ENCODE assay signal across 24 mouse cellular contexts in the genomic region with DNA sequence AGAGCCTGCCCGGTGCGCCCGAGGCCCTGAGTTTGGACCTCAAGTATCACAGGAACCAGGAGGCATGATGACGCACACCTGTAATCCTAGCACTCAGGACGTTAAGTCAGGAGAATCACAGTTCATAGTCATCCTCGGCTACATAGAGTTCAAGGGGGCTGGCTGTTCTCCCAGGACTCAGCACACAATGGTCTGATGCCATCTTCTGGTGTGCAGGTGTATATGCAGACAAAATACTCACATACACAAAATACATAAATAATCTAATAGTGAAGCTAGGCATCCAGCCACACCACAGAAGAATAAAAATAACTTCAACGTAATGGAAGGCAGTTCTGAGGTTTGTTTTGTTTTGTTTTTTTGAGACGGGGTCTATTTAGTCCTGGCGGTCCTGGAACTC. TPM values are rescaled to one million over a fixed set of nuclear protein-coding genes. Genes with fewer than 3 reads are reported as not detected.
DNase-seq lines count a peak whose midpoint lies in the region; ATAC-seq and TF ChIP-seq lines count a peak whose summit lies in the region.
"Had no signal": no experiment of that assay in that cellular context is flagged by ENCODE, and none has a peak within 500 bp of the region (broad histone marks: within the 10 kb centered on the region; RNA-seq: fewer than 3 reads in every experiment).

No protein-coding gene starts in this region.

- no peak overlapping the region for H3K4me3 ChIP-seq in forebrain, embryonic 11.5 days (ENCODE audit: low read depth, low read length)
- no peak overlapping the region for H3K4me3 ChIP-seq in forebrain, embryonic 15.5 days
- no peak overlapping the region for H3K4me3 ChIP-seq in kidney, adult 2 months (ENCODE audit: insufficient read depth, low read depth, low read length)
- H3K4me3 ChIP-seq in kidney, embryonic 15.5 days (replicated peaks): no peak overlapping the region
- H3K4me3 ChIP-seq in lung, postnatal 0 days (ENCODE audit: low read depth, low read length): no peak overlapping the region
- H3K4me3 ChIP-seq: embryonic facial prominence, embryonic 15.5 days; forebrain, embryonic 10.5 days; limb, embryonic 15.5 days; midbrain, embryonic 13.5 days; myocyte; stomach, embryonic 15.5 days had no signal

- TF ChIP-seq EP300 in lung, postnatal 0 days (IDR thresholded peaks at IDR 0.05): no peak

- H3K27ac ChIP-seq in forebrain, embryonic 11.5 days (ENCODE audit: low read depth, low read length): no peak overlapping the region
- H3K27ac ChIP-seq in forebrain, embryonic 15.5 days (replicated peaks): no peak overlapping the region
- no peak overlapping the region for H3K27ac ChIP-seq in kidney, adult 2 months (ENCODE audit: insufficient read depth, low read depth, low read length)
- no peak overlapping the region for H3K27ac ChIP-seq in kidney, embryonic 15.5 days
- no peak overlapping the region for H3K27ac ChIP-seq in lung, postnatal 0 days (ENCODE audit: low read length)
- H3K27ac ChIP-seq: embryonic facial prominence, embryonic 15.5 days; forebrain, embryonic 10.5 days; limb, embryonic 15.5 days; midbrain, embryonic 13.5 days; stomach, embryonic 15.5 days had no signal

- 0 out of 2 replicates have a peak, but pooled peaks have one; percentile 18 for TF ChIP-seq CTCF in kidney, adult 2 months (conservative IDR thresholded peaks at IDR 0.05; ENCODE audit: insufficient read depth, insufficient read length, low read depth, low read length)
- peak; percentile 49 for TF ChIP-seq CTCF in lung, postnatal 0 days (IDR thresholded peaks at IDR 0.05)

- ATAC-seq in forebrain, embryonic 11.5 days (replicated peaks; ENCODE audit: low FRiP score): no peak
- no peak for ATAC-seq in forebrain, embryonic 15.5 days (replicated peaks)
- ATAC-seq in kidney, embryonic 15.5 days (replicated peaks; ENCODE audit: low FRiP score): no peak
- no peak for ATAC-seq in lung, postnatal 0 days
- ATAC-seq: inflammation-experienced regulatory T-cells, adult 6 months; midbrain, embryonic 13.5 days; Patski had no signal

- TF ChIP-seq POLR2A in kidney, adult 2 months (IDR thresholded peaks at IDR 0.05; ENCODE audit: low read depth, low read length): no peak

- H3K4me2 ChIP-seq in forebrain, embryonic 11.5 days (ENCODE audit: low read depth, low read length, severe bottlenecking): no peak overlapping the region
- H3K4me2 ChIP-seq in forebrain, embryonic 15.5 days (replicated peaks): no peak overlapping the region
- H3K4me2 ChIP-seq in kidney, embryonic 15.5 days: no peak overlapping the region
- H3K4me2 ChIP-seq in lung, postnatal 0 days (replicated peaks; ENCODE audit: low read depth, low read length): no peak overlapping the region
- H3K4me2 ChIP-seq: embryonic facial prominence, embryonic 15.5 days; limb, embryonic 15.5 days; midbrain, embryonic 13.5 days; stomach, embryonic 15.5 days had no signal

- 88% methylated on average over 9 of the region's 9 CpGs for WGBS in forebrain, embryonic 11.5 days
- WGBS in forebrain, embryonic 15.5 days: 87% methylated on average over 9 of the region's 9 CpGs
- WGBS in kidney, adult 2 months: 75% methylated on average over 9 of the region's 9 CpGs
- WGBS in kidney, embryonic 15.5 days: 85% methylated on average over 9 of the region's 9 CpGs
- 80% methylated on average over 9 of the region's 9 CpGs for WGBS in lung, postnatal 0 days

- H3K9ac ChIP-seq in forebrain, embryonic 11.5 days (ENCODE audit: low read length): no peak overlapping the region
- H3K9ac ChIP-seq in forebrain, embryonic 15.5 days (replicated peaks): no peak overlapping the region
- no peak overlapping the region for H3K9ac ChIP-seq in kidney, embryonic 15.5 days
- no peak overlapping the region for H3K9ac ChIP-seq in lung, postnatal 0 days (replicated peaks; ENCODE audit: low read depth)
- H3K9ac ChIP-seq: embryonic facial prominence, embryonic 15.5 days; limb, embryonic 15.5 days; midbrain, embryonic 13.5 days; stomach, embryonic 15.5 days had no signal

- peak; percentile 18 for DNase-seq in forebrain, embryonic 11.5 days (ENCODE audit: low spot score)
- DNase-seq in kidney, adult 2 months: no peak
- DNase-seq in lung, postnatal 0 days (ENCODE audit: low spot score): no peak
- no peak for DNase-seq in lung, postnatal 36 days
- peak; percentile 41 for DNase-seq in R1 (ENCODE audit: low read depth, low spot score)
- no peak for DNase-seq in lung, postnatal 25 days (ENCODE audit: low spot score)
- DNase-seq: adrenal gland, postnatal 14 days; cerebellum, postnatal 10 days; embryo, embryonic 11 days; gastrocnemius, postnatal 14 days; heart, postnatal 10 days; layer of hippocampus, postnatal 36 days; lung, adult 2 months; right cerebral cortex, postnatal 25 days had no signal

- no peaks in the 10 kb centered on the region for H3K27me3 ChIP-seq in forebrain, embryonic 11.5 days (ENCODE audit: control insufficient read depth, insufficient read depth, low read length)
- H3K27me3 ChIP-seq in forebrain, embryonic 15.5 days: no peaks in the 10 kb centered on the region
- no peaks in the 10 kb centered on the region for H3K27me3 ChIP-seq in kidney, adult 2 months (replicated peaks; ENCODE audit: control insufficient read depth, insufficient read depth, low read length)
- no peaks in the 10 kb centered on the region for H3K27me3 ChIP-seq in kidney, embryonic 15.5 days
- no peaks in the 10 kb centered on the region for H3K27me3 ChIP-seq in lung, postnatal 0 days (replicated peaks; ENCODE audit: insufficient read depth, low read length)
- H3K27me3 ChIP-seq: embryonic facial prominence, embryonic 15.5 days; limb, embryonic 15.5 days; midbrain, embryonic 13.5 days; Patski; stomach, embryonic 15.5 days had no signal

- peaks cover 4% of the 10 kb centered on the region; the same call in 1 of the 2 replicates for H3K4me1 ChIP-seq in forebrain, embryonic 11.5 days (replicated peaks; ENCODE audit: control insufficient read depth, insufficient read depth, low read length)
- H3K4me1 ChIP-seq in forebrain, embryonic 15.5 days: peaks cover 18% of the 10 kb centered on the region
- H3K4me1 ChIP-seq in kidney, adult 2 months (ENCODE audit: control insufficient read depth, insufficient read depth, low read length): peaks cover 6% of the 10 kb centered on the region; the same call in 1 of the 2 replicates
- H3K4me1 ChIP-seq in kidney, embryonic 15.5 days: peaks cover 22% of the 10 kb centered on the region
- H3K4me1 ChIP-seq in lung, postnatal 0 days (ENCODE audit: insufficient read depth, low read depth, low read length): peaks cover 11% of the 10 kb centered on the region; the same call in 1 of the 2 replicates

- H3K36me3 ChIP-seq in forebrain, embryonic 11.5 days (ENCODE audit: control insufficient read depth, insufficient read depth, low read length): no peaks in the 10 kb centered on the region; the same call in 1 of the 2 replicates
- H3K36me3 ChIP-seq in forebrain, embryonic 15.5 days: peaks cover 24% of the 10 kb centered on the region
- H3K36me3 ChIP-seq in kidney, adult 2 months (ENCODE audit: control insufficient read depth, insufficient read depth, low read length): peaks cover 7% of the 10 kb centered on the region
- peaks cover 67% of the 10 kb centered on the region for H3K36me3 ChIP-seq in kidney, embryonic 15.5 days
- no peaks in the 10 kb centered on the region; the same call in 1 of the 2 replicates for H3K36me3 ChIP-seq in lung, postnatal 0 days (ENCODE audit: insufficient read depth, low read length)

- no peaks in the 10 kb centered on the region for H3K9me3 ChIP-seq in forebrain, embryonic 11.5 days (ENCODE audit: control insufficient read depth, low read length)
- H3K9me3 ChIP-seq in forebrain, embryonic 15.5 days: no peaks in the 10 kb centered on the region
- H3K9me3 ChIP-seq in kidney, embryonic 15.5 days (replicated peaks): no peaks in the 10 kb centered on the region
- H3K9me3 ChIP-seq in lung, postnatal 0 days (ENCODE audit: low read length): no peaks in the 10 kb centered on the region
- H3K9me3 ChIP-seq: embryonic facial prominence, embryonic 15.5 days; forebrain, embryonic 10.5 days; limb, embryonic 15.5 days; midbrain, embryonic 13.5 days; stomach, embryonic 15.5 days had no signal

RNA-seq across cellular contexts. Expression of a gene that starts 5.1 kb away (rescaled TPM):
- polyA plus RNA-seq in forebrain, embryonic 11.5 days (2014; fragmentation: Nextera tagmentation; extraction: Ambion mirVana): 26.4 and 29.0 TPM in 2 replicates
- 17.2 and 18.2 TPM in 2 replicates for polyA plus RNA-seq in forebrain, embryonic 15.5 days (2015; fragmentation: Nextera tagmentation; extraction: Ambion mirVana)
- polyA plus RNA-seq in kidney, adult 2 months (2012; rRNA removed): 118 and 123 TPM in 2 replicates
- 36.5 and 39.1 TPM in 2 replicates for polyA plus RNA-seq in kidney, embryonic 15.5 days (2015; fragmentation: Nextera tagmentation; extraction: Ambion mirVana)
- 22.4 and 24.9 TPM in 2 replicates for polyA plus RNA-seq in lung, postnatal 0 days (2015; fragmentation: Nextera tagmentation; extraction: Ambion mirVana)

RNA-seq across cellular contexts. Expression of a gene that starts 6.2 kb away (rescaled TPM):
- 2.4 and 2.7 TPM in 2 replicates for polyA plus RNA-seq in forebrain, embryonic 11.5 days (2014; fragmentation: Nextera tagmentation; extraction: Ambion mirVana)
- polyA plus RNA-seq in forebrain, embryonic 15.5 days (2015; fragmentation: Nextera tagmentation; extraction: Ambion mirVana): 6.8 and 7.4 TPM in 2 replicates
- 2.7 and 3.2 TPM in 2 replicates for polyA plus RNA-seq in kidney, adult 2 months (2012; rRNA removed)
- 0.24 and 0.35 TPM in 2 replicates for polyA plus RNA-seq in kidney, embryonic 15.5 days (2015; fragmentation: Nextera tagmentation; extraction: Ambion mirVana)
- polyA plus RNA-seq in lung, postnatal 0 days (2015; fragmentation: Nextera tagmentation; extraction: Ambion mirVana): 0.27 and 0.29 TPM in 2 replicates
- polyA plus RNA-seq: myocyte had no signal

RNA-seq across cellular contexts. Expression of a gene that starts 7.4 kb away (rescaled TPM):
- polyA plus RNA-seq in forebrain, embryonic 11.5 days (2014; fragmentation: Nextera tagmentation; extraction: Ambion mirVana): 1.6 and 2.3 TPM in 2 replicates
- 6.1 and 7.4 TPM in 2 replicates for polyA plus RNA-seq in forebrain, embryonic 15.5 days (2015; fragmentation: Nextera tagmentation; extraction: Ambion mirVana)
- polyA plus RNA-seq in kidney, adult 2 months (2012; rRNA removed): 5.1 and 5.3 TPM in 2 replicates
- polyA plus RNA-seq in kidney, embryonic 15.5 days (2015; fragmentation: Nextera tagmentation; extraction: Ambion mirVana): 3.5 and 4.4 TPM in 2 replicates
- 4.4 and 5.2 TPM in 2 replicates for polyA plus RNA-seq in lung, postnatal 0 days (2015; fragmentation: Nextera tagmentation; extraction: Ambion mirVana)

RNA-seq across cellular contexts. Expression of a gene that starts 19.1 kb away (rescaled TPM):
- 93.4 and 101 TPM in 2 replicates for polyA plus RNA-seq in forebrain, embryonic 11.5 days (2014; fragmentation: Nextera tagmentation; extraction: Ambion mirVana)
- polyA plus RNA-seq in forebrain, embryonic 15.5 days (2015; fragmentation: Nextera tagmentation; extraction: Ambion mirVana): 89.2 and 91.1 TPM in 2 replicates
- polyA plus RNA-seq in kidney, adult 2 months (2012; rRNA removed): 245 and 294 TPM in 2 replicates
- polyA plus RNA-seq in kidney, embryonic 15.5 days (2015; fragmentation: Nextera tagmentation; extraction: Ambion mirVana): 60.8 and 72.2 TPM in 2 replicates
- polyA plus RNA-seq in lung, postnatal 0 days (2015; fragmentation: Nextera tagmentation; extraction: Ambion mirVana): 35.7 and 40.0 TPM in 2 replicates

RNA-seq across cellular contexts. Expression of a gene that starts 19.7 kb away (rescaled TPM):
- 158 and 169 TPM in 2 replicates for polyA plus RNA-seq in forebrain, embryonic 11.5 days (2014; fragmentation: Nextera tagmentation; extraction: Ambion mirVana)
- polyA plus RNA-seq in forebrain, embryonic 15.5 days (2015; fragmentation: Nextera tagmentation; extraction: Ambion mirVana): 313 and 321 TPM in 2 replicates
- polyA plus RNA-seq in kidney, adult 2 months (2012; rRNA removed): 208 and 256 TPM in 2 replicates
- 166 and 168 TPM in 2 replicates for polyA plus RNA-seq in kidney, embryonic 15.5 days (2015; fragmentation: Nextera tagmentation; extraction: Ambion mirVana)
- polyA plus RNA-seq in lung, postnatal 0 days (2015; fragmentation: Nextera tagmentation; extraction: Ambion mirVana): 81.5 and 84.1 TPM in 2 replicates

Comparison
In these comparisons a context has a peak if more than half of its experiments do, and no peak if none do; other contexts are left out.
1. DNase-seq: peak in forebrain, embryonic 11.5 days (single experiment) and R1 (single experiment); none in kidney, adult 2 months (single experiment), lung, postnatal 0 days (single experiment), lung, postnatal 36 days (single experiment) and lung, postnatal 25 days (single experiment).